Mouse (Mus musculus): Measurements from ENCODE around the gene Prim1. TPM values are rescaled to one million over a fixed set of nuclear protein-coding genes. Genes with fewer than 3 reads are reported as not detected.

Gene Prim1
- 106 and 107 TPM in 2 replicates for polyA plus RNA-seq (2014; fragmentation: Nextera tagmentation; extraction: Ambion mirVana)

DNA sequence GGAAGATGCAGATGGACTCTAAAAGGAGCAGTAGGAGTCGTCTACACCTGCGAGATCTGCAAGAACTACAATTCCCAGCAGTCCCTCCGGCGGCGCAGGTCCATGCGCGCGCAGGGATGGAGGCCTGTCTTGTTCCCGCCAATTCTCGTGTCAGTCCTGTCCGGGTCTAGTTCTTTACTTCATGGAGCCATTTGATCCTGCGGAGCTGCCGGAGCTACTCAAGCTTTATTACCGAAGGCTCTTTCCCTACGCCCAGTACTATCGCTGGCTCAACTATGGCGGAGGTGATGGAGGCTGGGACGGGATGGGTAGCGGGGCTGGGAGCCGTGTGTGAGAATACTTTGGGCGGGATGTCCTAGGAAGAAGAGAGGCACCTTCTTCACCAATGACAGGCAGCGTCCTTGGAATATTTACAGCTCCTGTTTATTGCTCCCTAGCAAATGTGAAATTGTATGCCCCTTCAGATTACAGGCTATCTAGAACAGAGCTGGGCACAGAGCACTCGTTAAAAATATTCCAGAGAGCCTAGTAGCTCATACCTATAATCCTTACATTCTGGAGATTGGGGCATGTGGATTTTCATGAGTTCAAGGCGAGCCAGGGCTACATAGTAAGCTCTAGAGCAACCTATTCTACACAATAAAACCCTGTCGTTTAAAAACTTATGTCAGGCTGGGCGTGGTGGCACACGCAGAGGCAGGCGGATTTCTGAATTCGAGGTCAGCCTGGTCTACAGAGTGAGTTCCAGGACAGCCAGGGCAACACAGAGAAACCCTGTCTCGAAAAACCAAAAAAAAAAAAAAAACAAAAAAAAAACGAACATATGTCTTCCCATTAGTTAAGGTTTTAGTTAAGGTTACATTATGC is at the start of gene Prim1:
Gene Prim1, plus strand, starts transcription at position 101 of the 867 bp plus-strand sequence.
- Histone ChIP-seq H3K4me3 (ENCODE audit: low read depth, low read length) (peak within 1 kb of the TSS; percentile 72), H3K36me3 (ENCODE audit: control insufficient read depth, insufficient read depth, low read length) (0 out of 2 replicates have a peak, but pooled peaks cover 9% of the 10 kb centered on the region)
- 7% methylated on average over 31 of the region's 31 CpGs for WGBS

GRCm38 (mm10) chr10:127966506-127966905 is 48.5 kb upstream of the Prim1 start:
- ATAC-seq (ENCODE audit: low FRiP score) (no peak), DNase-seq (ENCODE audit: low spot score, missing footprints) (no peak)
- Histone ChIP-seq H3K36me3 (ENCODE audit: control insufficient read depth, insufficient read depth, low read length) (no peaks in the 10 kb centered on the region), H3K9me3 (ENCODE audit: control insufficient read depth, low read length) (no peaks in the 10 kb centered on the region), H3K4me3 (ENCODE audit: low read depth, low read length) (no peak overlapping the region), H3K27me3 (ENCODE audit: control insufficient read depth, insufficient read depth, low read length) (no peaks in the 10 kb centered on the region), H3K27ac (ENCODE audit: low read depth, low read length) (no peak overlapping the region), H3K4me1 (ENCODE audit: control insufficient read depth, insufficient read depth, low read length) (no peaks in the 10 kb centered on the region), H3K9ac (ENCODE audit: low read length) (no peak overlapping the region), H3K4me2 (no peak overlapping the region)
- WGBS, result 88% methylated on average over 6 of the region's 6 CpGs

More for the DNA sequence above, at the start of gene Prim1:
- Histone ChIP-seq H3K27me3 (ENCODE audit: control insufficient read depth, insufficient read depth, low read length) (no peaks in the 10 kb centered on the region), H3K9ac (ENCODE audit: low read length) (peak within 1 kb of the TSS; percentile 83), H3K4me2 (peak within 1 kb of the TSS; percentile 62), H3K4me1 (ENCODE audit: control insufficient read depth, insufficient read depth, low read length) (0 out of 2 replicates have a peak, but pooled peaks cover 3% of the 10 kb centered on the region), H3K9me3 (ENCODE audit: control insufficient read depth, low read length) (no peaks in the 10 kb centered on the region), H3K27ac (ENCODE audit: low read depth, low read length) (no peak within 1 kb of the TSS)
- ATAC-seq (ENCODE audit: low FRiP score) (peak; percentile 94), DNase-seq (ENCODE audit: low spot score, missing footprints) (peak; percentile 98)

- no peak overlapping the region for H3K4me3 ChIP-seq (ENCODE audit: low read depth, low read length)
- no peak overlapping the region for H3K4me2 ChIP-seq
- 88% methylated on average over 4 of the region's 4 CpGs for WGBS
- H3K4me1 ChIP-seq (ENCODE audit: control insufficient read depth, insufficient read depth, low read length), result no peaks in the 10 kb centered on the region
- H3K9me3 ChIP-seq (ENCODE audit: control insufficient read depth, low read length), result no peaks in the 10 kb centered on the region
- no peak overlapping the region for H3K27ac ChIP-seq (ENCODE audit: low read depth, low read length)
- H3K36me3 ChIP-seq (ENCODE audit: control insufficient read depth, insufficient read depth, low read length), result no peaks in the 10 kb centered on the region
- no peak for DNase-seq (ENCODE audit: low spot score, missing footprints)
- no peak overlapping the region for H3K9ac ChIP-seq (ENCODE audit: low read length)
- no peaks in the 10 kb centered on the region for H3K27me3 ChIP-seq (ENCODE audit: control insufficient read depth, insufficient read depth, low read length)
- ATAC-seq (ENCODE audit: low FRiP score), result no peak
These were observed 45.1 kb upstream of the Prim1 start for GRCm38 (mm10) chr10:127969820-127970219.

DNA sequence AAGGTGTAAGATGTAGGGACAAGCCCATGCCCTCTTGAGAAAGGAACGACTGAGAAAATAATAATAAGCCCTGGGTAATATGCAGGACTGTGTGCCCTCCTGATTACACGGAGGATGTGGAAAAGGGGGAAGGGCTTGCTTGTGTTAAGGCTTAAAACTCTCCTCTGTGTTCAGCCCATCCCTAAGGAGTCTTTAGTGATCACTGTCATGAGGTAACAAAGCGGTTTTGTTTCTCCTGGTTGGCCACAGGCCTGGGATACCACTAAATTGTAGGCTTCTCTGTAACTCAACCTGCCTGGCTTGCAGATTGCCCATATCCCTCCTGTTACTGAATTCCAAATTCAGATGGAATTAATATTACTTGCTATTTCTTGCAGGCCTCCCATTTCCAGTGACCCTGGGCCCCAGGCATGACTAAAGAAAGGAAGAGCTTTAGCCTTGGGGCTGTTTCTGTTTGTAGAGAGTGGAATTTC is 44.6 kb upstream of the Prim1 start:
- ATAC-seq (ENCODE audit: low FRiP score) (no peak), DNase-seq (ENCODE audit: low spot score, missing footprints) (no peak)
- 64% methylated on average over 3 of the region's 3 CpGs for WGBS
- Histone ChIP-seq H3K36me3 (ENCODE audit: control insufficient read depth, insufficient read depth, low read length) (no peaks in the 10 kb centered on the region), H3K9ac (ENCODE audit: low read length) (no peak overlapping the region), H3K27ac (ENCODE audit: low read depth, low read length) (no peak overlapping the region), H3K4me2 (no peak overlapping the region), H3K27me3 (ENCODE audit: control insufficient read depth, insufficient read depth, low read length) (no peaks in the 10 kb centered on the region), H3K4me3 (ENCODE audit: low read depth, low read length) (no peak overlapping the region), H3K9me3 (ENCODE audit: control insufficient read depth, low read length) (no peaks in the 10 kb centered on the region), H3K4me1 (ENCODE audit: control insufficient read depth, insufficient read depth, low read length) (no peaks in the 10 kb centered on the region)

DNA sequence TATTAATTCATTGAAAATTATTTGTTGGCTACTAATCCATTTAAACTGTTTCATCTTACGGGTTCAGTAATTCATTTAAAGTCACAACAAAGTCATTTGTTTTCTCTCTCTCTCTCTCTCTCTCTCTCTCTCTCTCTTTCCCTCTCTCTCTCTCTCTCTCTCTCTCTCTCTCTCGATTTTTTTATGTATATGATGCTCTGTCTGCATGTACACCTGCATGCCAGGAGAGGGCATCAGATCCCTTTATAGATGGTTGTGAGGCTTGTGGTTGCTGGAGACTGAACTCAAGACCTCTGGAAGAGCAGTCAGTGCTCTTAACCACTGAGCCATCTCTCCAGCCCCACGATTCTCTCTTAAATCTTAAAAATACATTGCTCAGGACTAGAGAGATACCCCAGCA is 43.8 kb upstream of the Prim1 start:
- H3K4me1 ChIP-seq (ENCODE audit: control insufficient read depth, insufficient read depth, low read length), result no peaks in the 10 kb centered on the region
- no peaks in the 10 kb centered on the region for H3K9me3 ChIP-seq (ENCODE audit: control insufficient read depth, low read length)
- no peaks in the 10 kb centered on the region for H3K36me3 ChIP-seq (ENCODE audit: control insufficient read depth, insufficient read depth, low read length)
- H3K27me3 ChIP-seq (ENCODE audit: control insufficient read depth, insufficient read depth, low read length), result no peaks in the 10 kb centered on the region
- H3K27ac ChIP-seq (ENCODE audit: low read depth, low read length), result no peak overlapping the region
- H3K9ac ChIP-seq (ENCODE audit: low read length), result no peak overlapping the region
- ATAC-seq (ENCODE audit: low FRiP score), result no peak
- H3K4me2 ChIP-seq, result no peak overlapping the region
- DNase-seq (ENCODE audit: low spot score, missing footprints), result no peak
- 72% methylated on average over 3 of the region's 3 CpGs for WGBS
- H3K4me3 ChIP-seq (ENCODE audit: low read depth, low read length), result no peak overlapping the region

- Histone ChIP-seq H3K4me3 (ENCODE audit: low read depth, low read length) (no peak overlapping the region), H3K27me3 (ENCODE audit: control insufficient read depth, insufficient read depth, low read length) (no peaks in the 10 kb centered on the region), H3K27ac (ENCODE audit: low read depth, low read length) (no peak overlapping the region), H3K9me3 (ENCODE audit: control insufficient read depth, low read length) (no peaks in the 10 kb centered on the region), H3K36me3 (ENCODE audit: control insufficient read depth, insufficient read depth, low read length) (no peaks in the 10 kb centered on the region), H3K9ac (ENCODE audit: low read length) (no peak overlapping the region), H3K4me2 (no peak overlapping the region), H3K4me1 (ENCODE audit: control insufficient read depth, insufficient read depth, low read length) (no peaks in the 10 kb centered on the region)
- WGBS, result 87% methylated on average over 3 of the region's 3 CpGs
- DNase-seq (ENCODE audit: low spot score, missing footprints) (no peak), ATAC-seq (ENCODE audit: low FRiP score) (no peak)
These were observed 40.9 kb upstream of the Prim1 start for GRCm38 (mm10) chr10:127974062-127974461.

DNA sequence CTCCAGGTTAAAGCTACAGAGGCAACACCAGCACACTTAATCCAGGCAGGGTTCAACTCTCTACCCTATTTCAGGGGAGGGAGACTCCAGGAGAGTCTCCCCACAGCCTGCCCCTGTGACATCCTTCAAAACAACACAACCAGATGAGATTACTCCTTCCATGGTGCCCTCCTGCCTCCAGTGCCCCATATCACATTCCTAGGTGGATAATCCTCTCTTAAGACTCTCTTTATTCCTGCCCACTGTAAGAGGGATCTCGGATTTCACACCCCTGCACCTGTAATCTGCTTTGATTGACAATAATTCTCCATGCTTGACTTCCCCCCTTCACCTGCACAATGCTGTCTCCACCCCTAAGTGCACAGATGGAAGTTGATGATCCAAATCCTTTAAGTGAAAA is 39.5 kb upstream of the Prim1 start:
- H3K36me3 ChIP-seq (ENCODE audit: control insufficient read depth, insufficient read depth, low read length), result no peaks in the 10 kb centered on the region
- no peak overlapping the region for H3K27ac ChIP-seq (ENCODE audit: low read depth, low read length)
- 0% methylated on average over 1 of the region's 1 CpGs for WGBS
- DNase-seq (ENCODE audit: low spot score, missing footprints), result no peak
- no peaks in the 10 kb centered on the region for H3K27me3 ChIP-seq (ENCODE audit: control insufficient read depth, insufficient read depth, low read length)
- no peak overlapping the region for H3K4me3 ChIP-seq (ENCODE audit: low read depth, low read length)
- H3K9me3 ChIP-seq (ENCODE audit: control insufficient read depth, low read length), result no peaks in the 10 kb centered on the region
- no peak overlapping the region for H3K9ac ChIP-seq (ENCODE audit: low read length)
- H3K4me2 ChIP-seq, result no peak overlapping the region
- H3K4me1 ChIP-seq (ENCODE audit: control insufficient read depth, insufficient read depth, low read length), result no peaks in the 10 kb centered on the region
- ATAC-seq (ENCODE audit: low FRiP score), result no peak

DNA sequence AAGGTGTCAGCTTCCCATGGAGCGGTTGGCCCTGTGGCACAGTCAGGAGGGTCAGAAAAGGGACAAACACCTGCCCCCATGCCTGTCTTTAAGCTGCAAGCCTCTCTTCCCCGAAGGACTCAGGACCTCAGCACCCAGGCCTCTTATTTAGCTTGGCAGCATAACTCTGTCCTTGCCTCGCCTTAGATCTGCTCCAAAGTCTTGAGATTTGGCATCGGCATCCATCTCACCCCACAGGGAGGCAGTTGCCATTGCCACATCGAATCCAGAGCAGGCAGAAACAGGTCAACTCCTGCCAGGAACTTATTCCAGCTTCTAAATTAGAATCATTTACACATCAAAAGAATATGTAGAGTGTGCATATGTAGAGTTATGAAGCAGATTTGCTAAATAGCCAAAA is 30.3 kb upstream of the Prim1 start:
- no peaks in the 10 kb centered on the region for H3K9me3 ChIP-seq (ENCODE audit: control insufficient read depth, low read length)
- DNase-seq (ENCODE audit: low spot score, missing footprints) (no peak), ATAC-seq (ENCODE audit: low FRiP score) (no peak)
- no peak overlapping the region for H3K27ac ChIP-seq (ENCODE audit: low read depth, low read length)
- 83% methylated on average over 5 of the region's 5 CpGs for WGBS
- no peaks in the 10 kb centered on the region for H3K27me3 ChIP-seq (ENCODE audit: control insufficient read depth, insufficient read depth, low read length)
- no peak overlapping the region for H3K4me3 ChIP-seq (ENCODE audit: low read depth, low read length)
- H3K4me1 ChIP-seq (ENCODE audit: control insufficient read depth, insufficient read depth, low read length), result peaks cover 14% of the 10 kb centered on the region
- no peaks in the 10 kb centered on the region for H3K36me3 ChIP-seq (ENCODE audit: control insufficient read depth, insufficient read depth, low read length)
- H3K9ac ChIP-seq (ENCODE audit: low read length), result no peak overlapping the region; the same call in 1 of the 2 replicates
- H3K4me2 ChIP-seq, result no peak overlapping the region

DNA sequence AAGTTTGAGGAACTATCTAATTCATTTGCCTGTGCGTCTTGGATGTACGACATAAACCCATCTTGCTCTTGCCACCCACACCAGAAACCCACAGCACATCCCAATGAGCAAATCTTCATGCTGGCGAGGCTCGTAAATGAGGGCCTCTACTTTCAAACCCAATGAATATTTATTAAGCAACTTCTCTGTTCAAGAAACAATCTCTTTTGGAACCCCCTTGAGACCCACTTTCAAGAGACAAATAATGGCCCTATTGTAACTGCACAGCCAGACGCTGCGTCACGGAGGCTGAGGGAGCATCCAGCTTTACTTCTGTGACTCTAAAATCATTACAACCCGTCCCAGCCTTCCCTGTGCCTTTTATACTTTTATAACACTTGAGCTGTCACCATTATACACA is 29.4 kb upstream of the Prim1 start:
- no peak overlapping the region for H3K4me3 ChIP-seq (ENCODE audit: low read depth, low read length)
- no peaks in the 10 kb centered on the region for H3K36me3 ChIP-seq (ENCODE audit: control insufficient read depth, insufficient read depth, low read length)
- H3K9ac ChIP-seq (ENCODE audit: low read length), result no peak overlapping the region
- DNase-seq (ENCODE audit: low spot score, missing footprints) (peak; percentile 90), ATAC-seq (ENCODE audit: low FRiP score) (peak; percentile 91)
- H3K4me2 ChIP-seq, result peak overlapping the region; percentile 3; the same call in 1 of the 2 replicates
- no peaks in the 10 kb centered on the region for H3K9me3 ChIP-seq (ENCODE audit: control insufficient read depth, low read length)
- H3K4me1 ChIP-seq (ENCODE audit: control insufficient read depth, insufficient read depth, low read length), result peaks cover 14% of the 10 kb centered on the region
- peak overlapping the region; percentile 80 for H3K27ac ChIP-seq (ENCODE audit: low read depth, low read length)
- WGBS, result 12% methylated on average over 8 of the region's 8 CpGs
- no peaks in the 10 kb centered on the region for H3K27me3 ChIP-seq (ENCODE audit: control insufficient read depth, insufficient read depth, low read length)
